Mouse (Mus musculus) spleen, adult 12 weeks (tissue): Measurements from ENCODE around the gene Tppp3.

Experiments used
- DNase-seq: peaks from one replicate; pipeline ENCODE4 v3.0.0; 2022; ENCODE audit warnings: low spot score

Gene Tppp3

GRCm38 (mm10) chr8:105433021-105433420, 38.3 kb downstream of the Tppp3 start:
- no peak for DNase-seq

DNA sequence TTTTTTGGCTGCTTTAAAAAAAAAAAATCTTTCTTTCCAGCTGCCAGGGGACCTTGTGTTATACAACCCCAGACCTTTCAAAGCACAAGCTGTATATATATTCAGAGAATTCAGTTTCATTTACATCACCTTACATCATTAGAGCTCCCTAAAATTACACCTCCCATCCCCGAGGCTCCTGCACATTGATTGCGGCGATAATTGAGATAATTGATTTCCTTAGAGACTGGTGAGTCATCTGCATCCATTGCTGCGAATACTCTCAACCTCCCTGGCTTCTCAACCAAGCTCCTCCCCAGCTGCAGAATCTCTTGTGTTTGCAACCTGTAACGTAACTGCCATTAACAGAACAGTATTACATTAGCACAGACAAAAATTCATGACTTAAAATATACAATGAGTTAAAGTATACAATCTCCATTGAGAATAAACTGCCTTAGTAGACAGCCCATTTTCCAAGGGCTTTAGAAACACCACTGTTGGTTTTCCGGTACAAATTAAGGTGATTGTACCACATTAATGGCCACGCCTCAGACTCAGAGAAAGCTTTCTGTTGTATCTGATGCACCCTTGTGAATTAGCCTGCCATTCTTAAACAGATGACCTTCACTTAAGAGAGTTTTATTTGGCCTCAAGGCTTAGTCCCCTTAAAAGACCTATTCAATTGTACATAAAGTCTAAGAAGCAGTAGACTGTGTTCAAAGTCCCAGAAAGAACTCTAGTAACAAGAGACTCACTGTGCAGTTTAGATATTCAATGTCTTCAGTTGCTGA, 39.4 kb downstream of the Tppp3 start:
- no peak for DNase-seq

DNA sequence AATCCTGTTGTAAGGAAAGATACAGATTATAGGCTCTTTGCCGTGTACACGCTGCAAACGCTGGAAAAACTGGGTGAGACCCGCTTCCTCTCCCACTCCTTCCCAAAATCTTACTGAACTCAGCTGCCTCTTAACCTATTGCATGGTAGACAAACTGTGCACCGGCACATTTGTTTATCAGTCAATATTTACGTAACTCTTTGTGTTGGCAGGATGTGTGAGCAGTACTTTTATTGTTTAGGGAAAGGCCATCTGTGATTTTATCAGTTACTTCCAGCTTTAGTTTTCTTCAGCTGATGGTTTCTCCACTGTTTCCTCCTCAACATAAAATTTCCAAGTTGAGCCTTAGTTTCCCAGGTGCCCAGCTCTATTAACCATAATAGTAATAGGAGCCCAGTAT, 44.4 kb downstream of the Tppp3 start:
- DNase-seq, result no peak

DNA sequence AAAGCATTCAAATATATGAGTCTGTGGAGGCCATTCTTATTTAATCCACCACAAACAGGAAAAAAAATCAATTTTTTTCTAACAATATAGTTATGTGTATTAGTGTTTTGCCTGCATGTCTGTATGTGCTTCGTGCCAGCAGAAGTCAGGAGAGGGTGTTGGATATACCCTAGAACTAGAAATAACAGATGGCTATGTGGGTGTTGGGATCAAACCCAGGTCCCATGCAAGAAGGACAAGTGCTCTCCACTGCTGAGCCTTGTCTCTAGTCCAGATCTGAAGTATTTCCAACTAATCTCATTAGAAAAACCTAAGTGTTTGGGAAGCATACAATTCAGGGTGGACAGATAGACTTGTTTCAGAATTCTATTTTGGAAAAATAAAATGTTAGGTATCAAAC, 49.3 kb downstream of the Tppp3 start:
- DNase-seq, result no peak

DNA sequence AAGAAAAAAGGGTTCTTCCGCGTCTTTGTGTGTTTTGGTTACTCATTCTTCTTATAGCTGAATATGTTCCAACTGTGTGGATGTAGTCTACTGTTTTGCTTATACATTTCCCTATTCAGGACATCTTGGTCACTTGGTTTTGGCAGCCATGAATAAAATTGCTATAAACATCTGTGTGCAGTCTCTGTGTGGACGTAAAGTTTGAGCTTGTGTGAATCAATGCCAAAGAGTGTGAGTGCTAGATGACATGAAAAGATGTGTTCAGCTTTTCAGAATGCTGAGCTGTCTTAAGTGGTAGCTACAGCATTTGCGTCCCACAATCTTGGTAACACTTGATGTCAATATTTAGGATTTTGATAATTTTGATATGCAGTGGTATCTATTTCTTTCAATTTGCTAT, 51.5 kb downstream of the Tppp3 start:
- no peak for DNase-seq

DNA sequence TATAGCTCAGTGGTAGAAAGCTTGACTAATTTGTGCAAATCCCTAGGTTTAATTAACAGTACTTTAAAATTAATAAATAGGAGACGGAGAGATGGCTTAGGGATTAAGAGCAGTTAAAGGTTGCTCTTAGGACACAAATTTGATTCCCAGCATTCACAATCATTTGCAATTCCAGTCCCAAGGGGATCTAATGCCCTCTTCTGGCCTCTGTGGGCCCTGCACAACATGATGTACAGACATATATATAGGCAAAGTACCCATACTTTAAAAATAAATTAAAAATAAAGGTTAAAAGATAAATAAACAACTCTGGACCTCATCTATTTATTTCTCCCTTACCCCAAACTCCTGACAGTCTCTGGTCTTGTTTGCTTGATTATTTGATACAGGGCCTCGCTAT, 52.3 kb downstream of the Tppp3 start:
- no peak for DNase-seq
